Mouse (Mus musculus) left cerebral cortex, postnatal 25 days (tissue): ENCODE results near the gene Gusb. TPM values are rescaled to one million over a fixed set of nuclear protein-coding genes. Genes with fewer than 3 reads are reported as not detected.

ENCODE experiments used
- DNase-seq, 2 experiments: peaks; one replicate each; pipeline ENCODE4 v3.0.0; 2022; ENCODE audit warnings: low spot score in 2 of 2, mixed read lengths in 1 of 2
- intact Hi-C: fragments of 180-260 bp; cut with DNase I; formaldehyde crosslinking; loops from one replicate; pipeline ENCODE4 v1.15.1; 2025
- total RNA-seq, 2 experiments: library from RNA; stranded (reverse); gene quantifications; 2 replicates each; pipeline ENCODE4 v1.2.3; 2021

Gene Gusb
- total RNA-seq, 2 experiments from 2014 or later = 11.4 to 11.5 TPM

GRCm38 (mm10) chr5:130027696-130028095, 24.8 kb upstream of the Gusb start:
- intact Hi-C loops = no loop called here
- DNase-seq = no peak

- intact Hi-C loops = no loop called here
- no peak for DNase-seq
These were observed 24.3 kb upstream of the Gusb start for GRCm38 (mm10) chr5:130027134-130027533.

- DNase-seq = peak; percentile 80 to 81
- intact Hi-C loops = loop anchor here (1.0 to 5.0 kb wide), 3 partner anchors 115 to 138 kb away; partner anchors contain the start of gene Kctd7
These were observed 21.1 kb upstream of the Gusb start for GRCm38 (mm10) chr5:130023767-130024539.

GRCm38 (mm10) chr5:130023067-130023766, 20.4 kb upstream of the Gusb start:
- intact Hi-C loops = loop anchor here (5.0 kb wide), 1 partner anchor 139 kb away; no protein-coding TSS in a partner anchor
- DNase-seq = no peak

- DNase-seq = no peak
- intact Hi-C loops = loop anchor here (5.0 kb wide), 1 partner anchor 140 kb away; no protein-coding TSS in a partner anchor
These were observed 19.5 kb upstream of the Gusb start for GRCm38 (mm10) chr5:130022366-130022765.

GRCm38 (mm10) chr5:130021361-130021966, 18.6 kb upstream of the Gusb start:
- intact Hi-C loops = loop anchor here (5.0 kb wide), 1 partner anchor 141 kb away; no protein-coding TSS in a partner anchor
- no peak for DNase-seq

- intact Hi-C loops = no loop called here
- no peak for DNase-seq
These were observed 16.6 kb upstream of the Gusb start for GRCm38 (mm10) chr5:130019461-130019860.

- DNase-seq = no peak
- intact Hi-C loops = no loop called here
These were observed 12.3 kb upstream of the Gusb start for GRCm38 (mm10) chr5:130015104-130015503.

- DNase-seq = no peak
- intact Hi-C loops = no loop called here
These were observed 8.1 kb upstream of the Gusb start for GRCm38 (mm10) chr5:130010961-130011360.

- no peak for DNase-seq
- intact Hi-C loops = no loop called here
These were observed 6.9 kb upstream of the Gusb start for GRCm38 (mm10) chr5:130009784-130010183.

- no peak for DNase-seq
- intact Hi-C loops = no loop called here
These were observed 5.3 kb upstream of the Gusb start for GRCm38 (mm10) chr5:130008034-130008590.

GRCm38 (mm10) chr5:130007344-130007743, 4.5 kb upstream of the Gusb start:
- intact Hi-C loops = no loop called here
- no peak for DNase-seq

GRCm38 (mm10) chr5:130003229-130003628, 380 bp upstream of the Gusb start:
- DNase-seq = no peak
- intact Hi-C loops = loop anchor here (5.0 kb wide), 1 partner anchor 34 kb away; no protein-coding TSS in a partner anchor

- intact Hi-C loops = loop anchor here (5.0 kb wide), 1 partner anchor 36 kb away; no protein-coding TSS in a partner anchor
- no peak for DNase-seq
These were observed 1.4 kb downstream of the Gusb start for GRCm38 (mm10) chr5:130001356-130001987.

- intact Hi-C loops = loop anchor here (5.0 kb wide), 1 partner anchor 37 kb away; no protein-coding TSS in a partner anchor
These were observed 2.1 kb downstream of the Gusb start for GRCm38 (mm10) chr5:130000735-130001134.

GRCm38 (mm10) chr5:129999097-129999496, 3.8 kb downstream of the Gusb start:
- peak; percentile 57 to 67 for DNase-seq
- intact Hi-C loops = no loop called here

More at GRCm38 (mm10) chr5:130000735-130001134, 2.1 kb downstream of the Gusb start:
- DNase-seq = no peak

- DNase-seq = no peak
- intact Hi-C loops = no loop called here
These were observed 5.1 kb downstream of the Gusb start for GRCm38 (mm10) chr5:129997700-129998099.

GRCm38 (mm10) chr5:129994989-129995388, 7.9 kb downstream of the Gusb start:
- no peak for DNase-seq
- intact Hi-C loops = no loop called here

GRCm38 (mm10) chr5:129993374-129993773, 9.5 kb downstream of the Gusb start:
- intact Hi-C loops = no loop called here
- no peak for DNase-seq
